Mouse (Mus musculus) ES-E14 (cell line): ENCODE results near the gene Plch2. TPM values are rescaled to one million over a fixed set of nuclear protein-coding genes. Genes with fewer than 3 reads are reported as not detected.

Experiments used
- DNase-seq: peaks from one replicate; pipeline ENCODE4 v3.0.0-alpha.2; 2013; ENCODE audit warnings: low read depth, low spot score
- H3K27ac ChIP-seq: 2 replicates; pipeline ENCODE4 v1.5.1; 2012; ENCODE audit warnings: low read depth, mild to moderate bottlenecking, low read length, moderate library complexity, mixed read lengths; ENCODE audit not compliant: poor library complexity, insufficient read depth, severe bottlenecking
- H3K36me3 ChIP-seq: 2 replicates; pipeline ENCODE4 v1.6.1; 2012; ENCODE audit warnings: mild to moderate bottlenecking, low read length, moderate library complexity, mixed read lengths; ENCODE audit not compliant: control insufficient read depth, poor library complexity, insufficient read depth, severe bottlenecking
- H3K4me1 ChIP-seq, 2 experiments: fragments of 150-350 bp in 1 of 2; sonication (generic) in 1 of 2; 2 replicates each; pipeline ENCODE4 v1.6.1; 2012; ENCODE audit warnings: low read length in 2 of 2, mild to moderate bottlenecking in 1 of 2, mixed read lengths in 1 of 2; ENCODE audit not compliant: control insufficient read depth in 2 of 2, insufficient read depth in 2 of 2, poor library complexity in 1 of 2
- H3K4me3 ChIP-seq, 2 experiments: fragments of 150-350 bp in 1 of 2; sonication (generic) in 1 of 2; 2 replicates each; pipeline ENCODE4 v1.5.1; 2012; ENCODE audit warnings: low read length in 2 of 2, low read depth in 1 of 2, mild to moderate bottlenecking in 1 of 2, mixed read lengths in 1 of 2; ENCODE audit not compliant: insufficient read depth in 1 of 2, poor library complexity in 1 of 2, severe bottlenecking in 1 of 2
- H3K9ac ChIP-seq: 2 replicates; pipeline ENCODE4 v1.6.1; 2012; ENCODE audit warnings: low read depth, mild to moderate bottlenecking, low read length, mixed read lengths; ENCODE audit not compliant: poor library complexity, insufficient read depth, severe bottlenecking
- H3K9me3 ChIP-seq: fragments of 150-350 bp; sonication (generic); 2 replicates; pipeline ENCODE4 v1.6.1; 2012; ENCODE audit warnings: low read depth, mild to moderate bottlenecking, low read length; ENCODE audit not compliant: control insufficient read depth, insufficient read depth
- CHD2 ChIP-seq: IDR thresholded peaks from 2 replicates; pipeline ENCODE4 v1.6.1; 2014; ENCODE audit warnings: mild to moderate bottlenecking, low read depth, low read length, inconsistent platforms
- HCFC1 ChIP-seq: IDR thresholded peaks from 2 replicates; pipeline ENCODE4 v1.6.1; 2012; ENCODE audit warnings: low read length, inconsistent platforms, borderline replicate concordance; ENCODE audit not compliant: insufficient read depth
- MAFK ChIP-seq: IDR thresholded peaks from 2 replicates; pipeline ENCODE4 v1.6.1; 2014; ENCODE audit warnings: mild to moderate bottlenecking, low read depth, low read length, inconsistent platforms; ENCODE audit not compliant: insufficient read depth
- ZC3H11A ChIP-seq: IDR thresholded peaks from 2 replicates; pipeline ENCODE4 v1.6.1; 2012; ENCODE audit warnings: low read depth, mild to moderate bottlenecking, inconsistent platforms, low read length, borderline replicate concordance
- ZNF384 ChIP-seq: IDR thresholded peaks from 2 replicates; pipeline ENCODE4 v1.6.1; 2012; ENCODE audit warnings: low read depth, low read length, inconsistent platforms
- in situ Hi-C, 2 experiments: fragments of 600-800 bp; cut with MboI; formaldehyde crosslinking; loops; one replicate each; pipeline ENCODE4 v1.15.1; 2025; ENCODE audit warnings: low sequenced_read_pairs in 2 of 2, inconsistent platforms in 1 of 2; ENCODE audit not compliant: unreplicated experiment in 2 of 2
- total RNA-seq: library from RNA; depleted of rRNA; stranded (reverse); fragments of 300-350 nt; gene quantifications from 2 replicates; pipeline ENCODE4 v1.2.3, GENCODE M21; 2012

Plch2 gene
- total RNA-seq, 1 experiment = 0.94 TPM

DNA sequence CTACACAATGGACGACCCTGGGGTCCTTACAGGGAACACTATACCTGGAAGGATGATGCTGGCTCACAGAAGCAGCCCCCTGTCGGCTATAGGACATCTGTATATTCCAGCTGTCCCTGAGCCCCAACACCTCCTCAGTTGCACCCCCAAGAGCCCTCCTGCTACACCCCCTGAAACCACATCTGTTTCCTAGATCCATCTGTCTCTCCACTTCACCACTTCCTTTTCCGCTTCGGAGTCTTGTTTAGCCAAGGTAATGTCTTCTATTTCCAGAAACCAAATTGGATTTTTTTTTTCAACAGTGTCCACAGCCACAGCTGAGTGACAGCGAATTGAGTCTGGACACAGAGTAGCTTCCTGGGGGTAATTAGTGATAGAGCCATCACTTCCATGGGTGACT lies 57.2 kb downstream of the Plch2 start:
- TF ChIP-seq HCFC1 (no peak), CHD2 (no peak), ZNF384 (no peak), MAFK (no peak), ZC3H11A (no peak)

DNA sequence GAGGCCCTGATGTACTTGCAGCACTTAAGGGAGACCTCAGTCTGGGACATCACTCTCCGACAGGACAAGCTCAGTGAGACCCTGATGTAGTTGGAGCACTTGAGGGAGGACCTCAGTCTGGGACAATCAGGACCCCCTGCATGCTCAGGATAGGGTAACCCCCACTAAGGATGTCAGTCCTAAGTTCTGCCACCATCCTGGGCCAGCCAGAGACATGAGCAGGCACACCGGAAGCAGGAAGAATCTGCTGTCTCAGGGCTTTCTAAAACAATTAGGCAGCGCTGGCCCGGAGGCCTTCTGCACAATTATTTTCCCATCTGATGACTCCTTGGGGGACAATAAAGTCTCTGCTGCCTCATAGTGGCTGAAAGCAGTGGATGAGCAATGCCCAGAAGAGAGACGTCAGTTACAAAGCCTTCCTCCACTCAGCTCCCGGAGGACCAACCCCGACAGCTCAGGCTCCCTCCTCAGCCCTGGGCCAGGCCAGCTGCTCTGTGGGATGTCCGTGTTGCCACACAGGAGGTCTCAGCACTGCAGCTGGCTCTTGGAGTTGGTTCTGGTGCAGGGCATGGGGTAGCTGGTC lies 59.9 kb downstream of the Plch2 start:
- no peak overlapping the region for H3K27ac ChIP-seq
- DNase-seq = no peak
- TF ChIP-seq HCFC1 = no peak
- no peak for TF ChIP-seq ZC3H11A
- no peak for TF ChIP-seq MAFK
- no peak for TF ChIP-seq CHD2
- no peak for TF ChIP-seq ZNF384
- H3K36me3 ChIP-seq = no peaks in the 10 kb centered on the region
- H3K9ac ChIP-seq = no peak overlapping the region
- in situ Hi-C loops = no loop called here
- no peaks in the 10 kb centered on the region for H3K9me3 ChIP-seq
- peaks cover 0 to 5% of the 10 kb centered on the region in 2 experiments; a peak in 1 of 4 replicates for H3K4me1 ChIP-seq
- H3K4me3 ChIP-seq = no peak overlapping the region

More for the DNA sequence above, 57.2 kb downstream of the Plch2 start:
- Histone ChIP-seq H3K4me3 (no peak overlapping the region), H3K27ac (no peak overlapping the region), H3K9ac (no peak overlapping the region), H3K4me1 (peaks cover 0 to 5% of the 10 kb centered on the region in 2 experiments; a peak in 1 of 4 replicates), H3K36me3 (no peaks in the 10 kb centered on the region), H3K9me3 (no peaks in the 10 kb centered on the region)
- no peak for DNase-seq
- in situ Hi-C loops = no loop called here

GRCm38 (mm10) chr4:154994876-154995275 lies 61.7 kb downstream of the Plch2 start:
- Histone ChIP-seq H3K4me3 (no peak overlapping the region), H3K4me1 (peaks cover 0 to under 1% of the 10 kb centered on the region in 2 experiments; a peak in 1 of 4 replicates), H3K27ac (no peak overlapping the region), H3K9ac (no peak overlapping the region), H3K36me3 (no peaks in the 10 kb centered on the region), H3K9me3 (no peaks in the 10 kb centered on the region)
- in situ Hi-C loops = no loop called here
- no peak for DNase-seq
- no peak for TF ChIP-seq ZNF384
- TF ChIP-seq HCFC1 = no peak
- TF ChIP-seq ZC3H11A = no peak
- no peak for TF ChIP-seq MAFK
- TF ChIP-seq CHD2 = no peak

- no peak overlapping the region for H3K4me3 ChIP-seq
- no peak overlapping the region for H3K9ac ChIP-seq
- DNase-seq = no peak
- peaks cover 0 to 17% of the 10 kb centered on the region in 2 experiments; a peak in 2 of 4 replicates for H3K4me1 ChIP-seq
- in situ Hi-C loops = no loop called here
- no peaks in the 10 kb centered on the region for H3K9me3 ChIP-seq
- no peaks in the 10 kb centered on the region for H3K36me3 ChIP-seq
- no peak for TF ChIP-seq ZC3H11A
- H3K27ac ChIP-seq = no peak overlapping the region
These were observed 69.8 kb downstream of the Plch2 start for GRCm38 (mm10) chr4:154986750-154987149.

DNA sequence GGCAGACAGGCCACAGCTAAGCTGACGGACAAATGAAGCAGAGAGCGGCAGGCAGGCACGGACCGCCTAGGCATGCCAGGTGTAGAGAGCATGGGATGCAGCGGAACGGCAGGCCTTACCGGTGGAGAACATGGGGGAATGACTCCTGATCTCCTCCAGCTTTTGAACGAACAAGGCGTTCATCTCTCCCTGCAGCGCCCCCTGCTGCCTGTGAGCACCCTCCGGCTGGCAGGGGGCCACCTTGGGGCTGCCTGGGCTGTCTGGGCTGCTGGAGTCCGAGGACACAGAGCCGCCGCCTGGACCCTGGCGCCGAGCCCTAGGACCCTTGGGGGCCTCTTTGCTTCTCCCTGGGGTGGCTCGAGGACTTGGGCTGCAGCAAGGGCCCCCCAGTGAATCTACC lies 70.5 kb downstream of the Plch2 start:
- in situ Hi-C loops = no loop called here
- no peak for TF ChIP-seq CHD2
- TF ChIP-seq HCFC1 = no peak
- no peak for TF ChIP-seq ZC3H11A
- no peak for TF ChIP-seq MAFK
- no peak for TF ChIP-seq ZNF384

More for the DNA sequence above, 70.5 kb downstream of the Plch2 start:
- H3K9ac ChIP-seq = no peak overlapping the region
- H3K4me1 ChIP-seq = peaks cover 0 to 17% of the 10 kb centered on the region in 2 experiments; a peak in 2 of 4 replicates
- H3K36me3 ChIP-seq = peaks cover 5% of the 10 kb centered on the region; the same call in 1 of the 2 replicates
- peak overlapping the region; percentile 31 to 41; a peak in 2 of 4 replicates for H3K4me3 ChIP-seq
- H3K27ac ChIP-seq = no peak overlapping the region
- no peaks in the 10 kb centered on the region for H3K9me3 ChIP-seq
- no peak for DNase-seq
